Comparison of ENCODE assay signal across 12 mouse cellular contexts in the genomic region with DNA sequence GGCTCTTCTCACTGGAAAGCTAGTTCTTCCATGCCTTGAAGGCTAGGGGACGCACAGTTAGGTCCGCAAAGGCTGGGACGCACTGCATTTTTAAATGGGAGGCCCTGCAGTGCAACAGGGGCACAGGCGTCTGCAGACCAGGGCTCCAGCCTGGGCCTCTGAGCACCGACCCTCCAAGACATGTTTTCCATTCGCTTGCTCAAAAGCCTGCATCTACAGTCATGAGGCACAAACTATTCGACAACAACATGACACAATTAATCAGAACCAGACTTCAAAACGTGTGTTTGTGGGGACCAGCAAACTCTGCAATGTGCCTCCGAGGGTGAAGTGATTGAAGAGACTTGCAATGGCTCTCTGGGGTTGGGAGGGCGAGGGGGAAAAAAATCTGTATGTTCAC. TPM values are rescaled to one million over a fixed set of nuclear protein-coding genes. Genes with fewer than 3 reads are reported as not detected.
DNase-seq lines count a peak whose midpoint lies in the region; ATAC-seq lines count a peak whose summit lies in the region.
"Had no signal": no experiment of that assay in that cellular context is flagged by ENCODE, and none has a peak within 500 bp of the region (broad histone marks: within the 10 kb centered on the region; RNA-seq: fewer than 3 reads in every experiment).

No protein-coding gene starts in this region.

- no peak for ATAC-seq in hindbrain, embryonic 11.5 days (ENCODE audit: low FRiP score)
- no peak for ATAC-seq in midbrain, embryonic 15.5 days (replicated peaks)
- ATAC-seq in CD4-positive, CD25-positive, alpha-beta regulatory T cell, adult 4 months, result no peak
- ATAC-seq: Patski had no signal

- no peaks in the 10 kb centered on the region for H3K9me3 ChIP-seq in hindbrain, embryonic 11.5 days (ENCODE audit: control insufficient read depth, low read length)
- H3K9me3 ChIP-seq in midbrain, embryonic 15.5 days, result no peaks in the 10 kb centered on the region

- peak overlapping the region; percentile 68 for H3K4me3 ChIP-seq in hindbrain, embryonic 11.5 days (ENCODE audit: low read depth, low read length)
- H3K4me3 ChIP-seq in midbrain, embryonic 15.5 days, result peak overlapping the region; percentile 59

- H3K4me1 ChIP-seq in hindbrain, embryonic 11.5 days (replicated peaks; ENCODE audit: control insufficient read depth, insufficient read depth, low read length), result peaks cover 30% of the 10 kb centered on the region
- H3K4me1 ChIP-seq in midbrain, embryonic 15.5 days, result peaks cover 45% of the 10 kb centered on the region

- DNase-seq in embryo, embryonic 10.5 days (ENCODE audit: low spot score), result peak; percentile 68
- no peak for DNase-seq in embryo, embryonic 9.5 days (ENCODE audit: extremely low spot score)
- peak; percentile 9 for DNase-seq in ZHBTc4 (ENCODE audit: low read depth, low spot score)
- DNase-seq in hindbrain, embryonic 11.5 days (ENCODE audit: low spot score), result peak; percentile 62
- no peak for DNase-seq in frontal cortex, postnatal 10 days (ENCODE audit: low spot score in 2 of 2)
- no peak for DNase-seq in gastrocnemius, postnatal 4 days (ENCODE audit: low spot score in 2 of 2)
- DNase-seq: kidney, adult 2 months; right cerebral cortex, postnatal 4 days had no signal

- H3K36me3 ChIP-seq in hindbrain, embryonic 11.5 days (ENCODE audit: control insufficient read depth, insufficient read depth, low read length), result no peaks in the 10 kb centered on the region
- H3K36me3 ChIP-seq in midbrain, embryonic 15.5 days (replicated peaks), result no peaks in the 10 kb centered on the region

- H3K27me3 ChIP-seq in hindbrain, embryonic 11.5 days (ENCODE audit: control insufficient read depth, insufficient read depth, low read length), result peaks cover 53% of the 10 kb centered on the region
- H3K27me3 ChIP-seq in midbrain, embryonic 15.5 days (replicated peaks), result peaks cover 56% of the 10 kb centered on the region
- H3K27me3 ChIP-seq: Patski had no signal

- H3K4me2 ChIP-seq in hindbrain, embryonic 11.5 days (replicated peaks; ENCODE audit: low read depth, low read length), result peak overlapping the region; percentile 89
- peak overlapping the region; percentile 89 for H3K4me2 ChIP-seq in midbrain, embryonic 15.5 days

- H3K27ac ChIP-seq in hindbrain, embryonic 11.5 days (ENCODE audit: low read depth, low read length), result peak overlapping the region; percentile 42; the same call in 1 of the 2 replicates
- H3K27ac ChIP-seq in midbrain, embryonic 15.5 days, result no peak overlapping the region
- H3K27ac ChIP-seq: liver, embryonic 14.5 days had no signal

- H3K9ac ChIP-seq in hindbrain, embryonic 11.5 days (ENCODE audit: low read depth, low read length), result peak overlapping the region; percentile 46; the same call in 1 of the 2 replicates
- no peak overlapping the region for H3K9ac ChIP-seq in midbrain, embryonic 15.5 days
- H3K9ac ChIP-seq: liver, embryonic 14.5 days had no signal

- WGBS in hindbrain, embryonic 11.5 days, result 1% methylated on average over 10 of the region's 10 CpGs
- WGBS in midbrain, embryonic 15.5 days, result 12% methylated on average over 10 of the region's 10 CpGs

RNA-seq across cellular contexts. Expression of a gene that starts 17.1 kb away (rescaled TPM):
- 7.7 and 11.9 TPM in 2 replicates for polyA plus RNA-seq in hindbrain, embryonic 11.5 days (2014; fragmentation: Nextera tagmentation; extraction: Ambion mirVana)
- polyA plus RNA-seq in midbrain, embryonic 15.5 days (2015; fragmentation: Nextera tagmentation; extraction: Ambion mirVana), result 22.7 and 23.2 TPM in 2 replicates
- under 1 TPM; 0.63 to 0.90 TPM for polyA plus RNA-seq in CD4-positive, CD25-positive, alpha-beta regulatory T cell, adult 4 months (2017; shearing (Covaris generic))
- 10 to 100 TPM; 28.6 to 29.0 TPM for total RNA-seq in gastrocnemius, postnatal 4 days (2021)

RNA-seq across cellular contexts. Expression of a gene that starts 48.4 kb away (rescaled TPM):
- polyA plus RNA-seq in hindbrain, embryonic 11.5 days (2014; fragmentation: Nextera tagmentation; extraction: Ambion mirVana), result 0.73 and 0.74 TPM in 2 replicates
- polyA plus RNA-seq in midbrain, embryonic 15.5 days (2015; fragmentation: Nextera tagmentation; extraction: Ambion mirVana), result 0.10 and 0.43 TPM in 2 replicates
- 10 to 100 TPM; 17.9 to 26.3 TPM for polyA plus RNA-seq in CD4-positive, CD25-positive, alpha-beta regulatory T cell, adult 4 months (2017; shearing (Covaris generic))
- total RNA-seq in gastrocnemius, postnatal 4 days (2021), result under 1 TPM; 0.78 to 0.80 TPM

Comparison
In these comparisons a context has a peak if more than half of its experiments do, and no peak if none do; other contexts are left out.
1. DNase-seq: peak in embryo, embryonic 10.5 days (single experiment), ZHBTc4 (single experiment) and hindbrain, embryonic 11.5 days (single experiment); none in embryo, embryonic 9.5 days (single experiment), frontal cortex, postnatal 10 days (0 of 2) and gastrocnemius, postnatal 4 days (0 of 2).
2. RNA of a gene that starts 48.4 kb away (polyA plus RNA-seq): 17.9 to 26.3 TPM in CD4-positive, CD25-positive, alpha-beta regulatory T cell, adult 4 months; 0.73 to 0.74 TPM in hindbrain, embryonic 11.5 days and 0.10 to 0.43 TPM in midbrain, embryonic 15.5 days; every median in the first group is over 10 times any median in the second.